Mouse (Mus musculus) embryonic fibroblast, embryonic 13.5 days (primary cell): ENCODE measurements around the gene Mast3.

Experiments used
- CTCF ChIP-seq: IDR thresholded peaks from 2 replicates; pipeline ENCODE4 v1.5.1; 2011; ENCODE audit warnings: mild to moderate bottlenecking, control low read depth, low read length, moderate library complexity, borderline replicate concordance; ENCODE audit not compliant: insufficient read depth
- POLR2A ChIP-seq: IDR thresholded peaks from 2 replicates; pipeline ENCODE4 v1.6.1; 2011; ENCODE audit warnings: low read depth, mild to moderate bottlenecking, control low read depth, low read length, moderate library complexity

DNA sequence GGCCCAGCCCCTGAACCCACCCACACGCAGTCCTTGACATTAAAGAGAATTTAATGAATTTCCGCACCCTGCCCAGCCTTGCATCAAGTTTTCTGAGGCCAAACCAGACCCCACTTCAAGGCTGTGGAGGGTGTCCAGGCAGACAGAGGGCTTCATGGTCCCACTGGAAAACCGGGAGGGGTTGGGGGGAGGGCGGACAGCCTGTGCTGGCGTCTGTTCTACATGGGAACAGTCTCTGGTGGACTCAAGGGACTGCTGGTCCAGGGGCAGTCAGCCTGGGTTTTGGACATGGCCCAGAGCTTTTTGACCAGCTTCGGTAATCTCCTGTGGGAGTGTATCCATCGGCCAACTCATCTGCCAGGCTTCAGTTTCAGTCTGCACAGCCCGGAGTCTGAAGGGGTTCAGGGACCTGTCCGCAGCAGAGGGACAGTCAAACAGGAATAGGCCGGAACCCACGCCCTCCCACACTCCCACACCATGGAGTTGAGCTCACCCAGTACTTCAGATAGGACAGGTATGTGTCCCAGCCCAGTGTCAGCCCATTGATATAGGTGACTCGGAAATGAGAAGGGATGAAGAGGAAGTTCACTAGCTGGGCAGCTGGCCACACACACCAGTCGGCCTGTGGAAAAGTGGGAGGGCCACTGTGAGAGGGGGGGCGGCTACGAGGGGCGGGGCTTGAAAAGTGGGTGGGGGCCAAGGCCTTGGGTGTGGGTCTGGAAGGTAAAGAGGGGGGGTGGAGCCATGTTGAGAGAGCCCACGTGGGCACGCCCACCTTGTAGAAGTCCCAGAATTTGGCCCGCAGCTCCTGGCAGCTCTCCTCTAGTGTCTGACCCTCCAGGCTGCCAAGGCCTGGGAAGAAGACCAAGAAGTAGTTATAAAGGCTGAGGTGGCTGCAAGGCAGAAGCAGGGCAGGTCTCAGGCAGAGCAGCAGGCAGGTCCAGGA is 46.0 kb downstream of the Mast3 start:
- TF ChIP-seq CTCF (no peak), POLR2A (peak; percentile 32; the same call in 1 of the 2 replicates)
